Mouse (Mus musculus): ENCODE measurements at regions not wholly inside any gene's neighbourhood (a gene's known extent, or its start where the extent isn't known, plus 50 kb on each side); places are given as distances from the start of the nearest gene placed in this dataset.
A peak's percentile ranks its signal among the peaks of the same experiment; 100 is the strongest.

DNA sequence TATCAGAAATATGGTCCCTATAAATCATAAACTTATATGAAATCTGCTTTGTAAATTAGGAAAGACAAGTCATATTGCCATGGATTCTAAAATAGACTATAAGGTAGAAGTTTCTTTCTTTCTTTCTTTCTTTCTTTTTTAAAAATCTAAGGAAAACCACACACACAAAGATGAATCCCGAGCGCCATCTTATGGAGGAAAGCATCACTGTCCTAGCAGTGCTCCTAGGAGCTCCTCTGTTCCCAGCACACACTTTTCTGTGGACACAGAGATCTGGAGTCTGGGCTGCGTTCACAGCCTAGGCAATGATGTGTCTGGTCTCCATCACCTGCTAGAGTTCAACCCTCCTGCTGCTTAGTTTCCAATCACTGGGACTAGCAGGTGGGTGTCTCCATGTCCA is 65.2 kb upstream of the Slc22a22 start:
- DNase-seq (ENCODE audit: low spot score), result peak; percentile 64

DNA sequence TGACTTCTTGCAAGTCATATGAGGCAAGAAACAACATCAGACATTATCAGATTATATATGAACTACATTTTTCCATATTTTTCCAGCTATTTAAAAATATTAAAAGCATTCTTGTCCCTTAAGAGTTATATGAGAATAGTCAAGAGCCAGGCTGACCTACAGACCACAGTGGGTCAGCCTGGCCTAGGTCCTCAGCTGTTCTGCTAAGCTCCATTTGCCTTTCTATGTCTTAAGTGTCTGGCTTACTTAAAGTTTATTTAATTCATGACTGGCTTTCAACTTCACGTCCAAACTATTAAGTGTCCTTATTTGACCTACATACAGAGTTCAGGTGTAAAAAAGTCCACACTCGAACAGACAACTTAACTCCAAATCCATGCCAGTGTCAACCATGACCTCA is 58.1 kb upstream of the Slc22a22 start:
- DNase-seq (ENCODE audit: low spot score), result no peak
